Mouse (Mus musculus): Measurements from ENCODE around the gene C1ql2. TPM values are rescaled to one million over a fixed set of nuclear protein-coding genes. Genes with fewer than 3 reads are reported as not detected.

The C1ql2 gene
- total and polyA plus RNA-seq, 3 experiments = not detected

DNA sequence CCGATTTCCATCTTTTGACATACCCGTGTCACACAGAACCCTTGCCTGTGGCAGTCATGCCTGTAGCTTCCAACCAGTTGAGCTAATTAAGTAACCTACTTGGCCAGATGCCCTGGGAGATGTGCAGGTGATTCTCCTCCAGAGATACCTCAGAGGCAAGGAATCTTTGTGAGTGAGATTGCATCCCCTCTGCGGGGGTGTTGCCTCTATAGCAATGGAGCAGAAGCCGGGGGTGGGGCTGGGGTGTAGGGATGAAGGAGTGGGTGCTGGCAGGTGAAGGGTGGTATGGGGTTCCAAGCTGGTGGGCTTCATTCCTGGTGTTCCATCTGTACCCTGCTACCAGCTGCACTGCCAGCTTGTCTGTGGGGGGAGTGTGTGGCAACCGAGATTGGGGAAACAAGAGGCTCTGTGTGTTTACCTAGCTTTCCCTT, 17.2 kb upstream of the C1ql2 start:
- no peak overlapping the region for H3K27ac ChIP-seq (ENCODE audit: control insufficient read depth, low read depth, low read length)
- no peaks in the 10 kb centered on the region for H3K9me3 ChIP-seq (replicated peaks; ENCODE audit: insufficient read depth, low read length)
- TF ChIP-seq MYB (IDR thresholded peaks at IDR 0.05; ENCODE audit: low read depth, low read length) = no peak
- TF ChIP-seq ELF1 (IDR thresholded peaks at IDR 0.05; ENCODE audit: low read depth, low read length) = no peak
- no peak for TF ChIP-seq POLR2A (IDR thresholded peaks at IDR 0.05; ENCODE audit: control insufficient read depth in 1 of 2, insufficient read depth in 1 of 2, low read depth in 1 of 2, low read length in 2 of 2, poor library complexity in 1 of 2)
- TF ChIP-seq NRF1 (IDR thresholded peaks at IDR 0.05; ENCODE audit: insufficient read depth, low read depth, low read length, poor library complexity, severe bottlenecking) = no peak
- TF ChIP-seq TCF12 (IDR thresholded peaks at IDR 0.05; ENCODE audit: low read depth, low read length) = no peak
- no peak for TF ChIP-seq SMC3 (IDR thresholded peaks at IDR 0.05; ENCODE audit: low read depth, low read length)
- TF ChIP-seq MXI1 (IDR thresholded peaks at IDR 0.05; ENCODE audit: low read depth, low read length) = no peak
- no peak for TF ChIP-seq CTCF (IDR thresholded peaks at IDR 0.05 in 2 of 3, conservative IDR thresholded peaks at IDR 0.05 in 1 of 3; ENCODE audit: control insufficient read depth in 1 of 3, insufficient read depth in 1 of 3, low read depth in 2 of 3, low read length in 3 of 3, poor library complexity in 1 of 3, severe bottlenecking in 1 of 3)
- TF ChIP-seq USF2 (IDR thresholded peaks at IDR 0.05; ENCODE audit: borderline replicate concordance in 1 of 2, insufficient read depth in 1 of 2, low read depth in 1 of 2, low read length in 2 of 2) = no peak
- TF ChIP-seq EP300 (IDR thresholded peaks at IDR 0.05; ENCODE audit: low read depth in 1 of 2, low read length in 2 of 2) = no peak
- no peak for TF ChIP-seq UBTF (IDR thresholded peaks at IDR 0.05; ENCODE audit: borderline replicate concordance, insufficient read depth, low read depth, low read length)
- TF ChIP-seq USF1 (IDR thresholded peaks at IDR 0.05; ENCODE audit: low read depth, low read length) = no peak
- TF ChIP-seq E2F4 (IDR thresholded peaks at IDR 0.05; ENCODE audit: borderline replicate concordance, low read depth, low read length) = no peak

GRCm38 (mm10) chr1:120327714-120328113, 12.7 kb upstream of the C1ql2 start:
- Histone ChIP-seq H3K27me3 (ENCODE audit: control insufficient read depth in 1 of 2, insufficient read depth in 2 of 2, low read length in 2 of 2) (no peaks in the 10 kb centered on the region), H3K4me3 (ENCODE audit: control insufficient read depth in 1 of 2, insufficient read depth in 1 of 2, low read depth in 2 of 2, low read length in 2 of 2) (no peak overlapping the region), H3K27ac (ENCODE audit: control insufficient read depth, low read depth, low read length) (no peak overlapping the region), H3K9me3 (replicated peaks; ENCODE audit: insufficient read depth, low read length) (no peaks in the 10 kb centered on the region), H3K9ac (ENCODE audit: control insufficient read depth, low read depth, low read length, poor library complexity, severe bottlenecking) (no peak overlapping the region), H3K4me1 (ENCODE audit: control insufficient read depth in 1 of 2, insufficient read depth in 2 of 2, low read length in 2 of 2) (no peaks in the 10 kb centered on the region), H3K79me2 (ENCODE audit: control insufficient read depth, insufficient read depth, low read length, poor library complexity) (no peaks in the 10 kb centered on the region), H3K36me3 (ENCODE audit: control insufficient read depth in 1 of 2, insufficient read depth in 2 of 2, low read length in 2 of 2) (no peaks in the 10 kb centered on the region)
- TF ChIP-seq SMC3 (IDR thresholded peaks at IDR 0.05; ENCODE audit: low read depth, low read length) = peak; percentile 46
- peak; percentile 64 to 77 (median 65) for TF ChIP-seq CTCF (IDR thresholded peaks at IDR 0.05 in 2 of 3, conservative IDR thresholded peaks at IDR 0.05 in 1 of 3; ENCODE audit: control insufficient read depth in 1 of 3, insufficient read depth in 1 of 3, low read depth in 2 of 3, low read length in 3 of 3, poor library complexity in 1 of 3, severe bottlenecking in 1 of 3)
- TF ChIP-seq ZMIZ1 (IDR thresholded peaks at IDR 0.05; ENCODE audit: low read depth, low read length) = no peak
- no peak for TF ChIP-seq POLR2A (IDR thresholded peaks at IDR 0.05; ENCODE audit: control insufficient read depth in 1 of 2, insufficient read depth in 1 of 2, low read depth in 1 of 2, low read length in 2 of 2, poor library complexity in 1 of 2)
- TF ChIP-seq UBTF (IDR thresholded peaks at IDR 0.05; ENCODE audit: borderline replicate concordance, insufficient read depth, low read depth, low read length) = no peak
- TF ChIP-seq RAD21 (IDR thresholded peaks at IDR 0.05; ENCODE audit: low read depth, low read length) = peak; percentile 30
- TF ChIP-seq E2F4 (IDR thresholded peaks at IDR 0.05; ENCODE audit: borderline replicate concordance, low read depth, low read length) = no peak
- no peak for TF ChIP-seq TAL1 (IDR thresholded peaks at IDR 0.05; ENCODE audit: low read length)
- no peak for TF ChIP-seq CHD1 (IDR thresholded peaks at IDR 0.05; ENCODE audit: low read depth, low read length)
- peak; percentile 57 for DNase-seq (ENCODE audit: low read depth, low spot score)

More for the DNA sequence above, 17.2 kb upstream of the C1ql2 start:
- no peak overlapping the region for H3K4me3 ChIP-seq (ENCODE audit: control insufficient read depth in 1 of 2, insufficient read depth in 1 of 2, low read depth in 2 of 2, low read length in 2 of 2)
- H3K4me1 ChIP-seq (ENCODE audit: control insufficient read depth in 1 of 2, insufficient read depth in 2 of 2, low read length in 2 of 2) = no peaks in the 10 kb centered on the region
- H3K79me2 ChIP-seq (ENCODE audit: control insufficient read depth, insufficient read depth, low read length, poor library complexity) = no peaks in the 10 kb centered on the region
- no peaks in the 10 kb centered on the region for H3K27me3 ChIP-seq (ENCODE audit: control insufficient read depth in 1 of 2, insufficient read depth in 2 of 2, low read length in 2 of 2)
- H3K9ac ChIP-seq (ENCODE audit: control insufficient read depth, low read depth, low read length, poor library complexity, severe bottlenecking) = no peak overlapping the region
- no peaks in the 10 kb centered on the region for H3K36me3 ChIP-seq (ENCODE audit: control insufficient read depth in 1 of 2, insufficient read depth in 2 of 2, low read length in 2 of 2)
- DNase-seq (ENCODE audit: low read depth, low spot score) = no peak
